Mouse (Mus musculus): ENCODE results near the gene Iqschfp. TPM values are rescaled to one million over a fixed set of nuclear protein-coding genes. Genes with fewer than 3 reads are reported as not detected.

Gene Iqschfp
- polyA plus RNA-seq, 1 experiment, result not detected

GRCm38 (mm10) chr3:68015786-68016185 is 123.8 kb downstream of the Iqschfp start:
- no peak for TF ChIP-seq GATA1 (IDR thresholded peaks at IDR 0.05; ENCODE audit: low read length)

GRCm38 (mm10) chr3:68019401-68019800 is 127.4 kb downstream of the Iqschfp start:
- TF ChIP-seq GATA1 (IDR thresholded peaks at IDR 0.05; ENCODE audit: low read length), result no peak

GRCm38 (mm10) chr3:68036097-68036496 is 144.1 kb downstream of the Iqschfp start:
- TF ChIP-seq GATA1 (IDR thresholded peaks at IDR 0.05; ENCODE audit: low read length), result no peak

- TF ChIP-seq GATA1 (IDR thresholded peaks at IDR 0.05; ENCODE audit: low read length), result no peak
Observed at GRCm38 (mm10) chr3:68042951-68043350, 150.9 kb downstream of the Iqschfp start.

- TF ChIP-seq GATA1 (IDR thresholded peaks at IDR 0.05; ENCODE audit: low read length), result no peak
Observed at GRCm38 (mm10) chr3:68045475-68046416, 153.7 kb downstream of the Iqschfp start.

GRCm38 (mm10) chr3:68053538-68053937 is 161.5 kb downstream of the Iqschfp start:
- no peak for TF ChIP-seq GATA1 (IDR thresholded peaks at IDR 0.05; ENCODE audit: low read length)

- no peak for TF ChIP-seq GATA1 (IDR thresholded peaks at IDR 0.05; ENCODE audit: low read length)
Observed at GRCm38 (mm10) chr3:68055071-68055470, 163.0 kb downstream of the Iqschfp start.

GRCm38 (mm10) chr3:68056373-68057275 is 164.6 kb downstream of the Iqschfp start:
- TF ChIP-seq GATA1 (IDR thresholded peaks at IDR 0.05; ENCODE audit: low read length), result no peak

GRCm38 (mm10) chr3:68059162-68059800 is 167.2 kb downstream of the Iqschfp start:
- no peak for TF ChIP-seq GATA1 (IDR thresholded peaks at IDR 0.05; ENCODE audit: low read length)

- no peak for TF ChIP-seq GATA1 (IDR thresholded peaks at IDR 0.05; ENCODE audit: low read length)
Observed at GRCm38 (mm10) chr3:68064731-68065130, 172.7 kb downstream of the Iqschfp start, which contains the start of gene Schip1. Gene Schip1 (plus strand): TSS chr3:68064802.

GRCm38 (mm10) chr3:68071395-68072386 is 179.7 kb downstream of the Iqschfp start:
- no peak for TF ChIP-seq GATA1 (IDR thresholded peaks at IDR 0.05; ENCODE audit: low read length)

- TF ChIP-seq GATA1 (IDR thresholded peaks at IDR 0.05; ENCODE audit: low read length), result no peak
Observed at GRCm38 (mm10) chr3:68077406-68077805, 185.4 kb downstream of the Iqschfp start.

GRCm38 (mm10) chr3:68085024-68085423 is 193.0 kb downstream of the Iqschfp start:
- TF ChIP-seq GATA1 (IDR thresholded peaks at IDR 0.05; ENCODE audit: low read length), result no peak

- TF ChIP-seq GATA1 (IDR thresholded peaks at IDR 0.05; ENCODE audit: low read length), result no peak
Observed at GRCm38 (mm10) chr3:68092108-68092507, 200.1 kb downstream of the Iqschfp start.
